Mouse (Mus musculus): Measurements from ENCODE around the gene Gtf2h3. TPM values are rescaled to one million over a fixed set of nuclear protein-coding genes. Genes with fewer than 3 reads are reported as not detected.
"Not testable (repeated sequence)": the region's sequence is repeated elsewhere in the genome, so short reads cannot be mapped to it uniquely, and the experiment has no call there.

Gtf2h3 gene
- total and polyA plus RNA-seq, 3 experiments = 26.6 to 41.3 (median 32.9) TPM

- DNase-seq = no peak
These were observed 7.9 kb upstream of the Gtf2h3 start for GRCm38 (mm10) chr5:124571068-124571467.

GRCm38 (mm10) chr5:124575467-124575866 lies 3.5 kb upstream of the Gtf2h3 start:
- no peak for DNase-seq

- peak; percentile 44 for DNase-seq
These were observed 3.6 kb downstream of the Gtf2h3 start for GRCm38 (mm10) chr5:124582515-124582914.

GRCm38 (mm10) chr5:124592768-124593167 lies 13.8 kb downstream of the Gtf2h3 start:
- no peak for DNase-seq

- peak; percentile 95 for DNase-seq
These were observed 19.6 kb downstream of the Gtf2h3 start for GRCm38 (mm10) chr5:124598224-124599174.

- DNase-seq = not testable (repeated sequence)
These were observed 20.8 kb downstream of the Gtf2h3 start for GRCm38 (mm10) chr5:124599726-124600125.

- peak; percentile 68 for DNase-seq
These were observed 23.4 kb downstream of the Gtf2h3 start for GRCm38 (mm10) chr5:124602349-124602748.

GRCm38 (mm10) chr5:124604296-124604695 lies 25.4 kb downstream of the Gtf2h3 start:
- no peak for DNase-seq

- DNase-seq = no peak
These were observed 26.2 kb downstream of the Gtf2h3 start for GRCm38 (mm10) chr5:124605041-124605622.

GRCm38 (mm10) chr5:124610965-124611364 lies 32.0 kb downstream of the Gtf2h3 start:
- no peak for DNase-seq

GRCm38 (mm10) chr5:124614709-124615108 lies 35.8 kb downstream of the Gtf2h3 start:
- no peak for DNase-seq

GRCm38 (mm10) chr5:124618711-124619110 lies 39.8 kb downstream of the Gtf2h3 start:
- DNase-seq = no peak

- peak; percentile 13 for DNase-seq
These were observed 42.4 kb downstream of the Gtf2h3 start for GRCm38 (mm10) chr5:124621362-124621761.

- peak; percentile 91 for DNase-seq
These were observed 44.0 kb downstream of the Gtf2h3 start for GRCm38 (mm10) chr5:124622890-124623289.

- DNase-seq = no peak
These were observed 45.4 kb downstream of the Gtf2h3 start for GRCm38 (mm10) chr5:124624291-124624690.

GRCm38 (mm10) chr5:124628448-124629363 lies 49.8 kb downstream of the Gtf2h3 start, which contains the start of gene Atp6v0a2:
Gene Atp6v0a2, plus strand, starts transcription at chr5:124628576.
- DNase-seq = peak; percentile 98

- no peak for DNase-seq
These were observed 50.7 kb downstream of the Gtf2h3 start for GRCm38 (mm10) chr5:124629641-124630040.

- no peak for DNase-seq
These were observed 52.7 kb downstream of the Gtf2h3 start for GRCm38 (mm10) chr5:124631685-124632084.

- DNase-seq = no peak
These were observed 53.5 kb downstream of the Gtf2h3 start for GRCm38 (mm10) chr5:124632461-124632860.

GRCm38 (mm10) chr5:124633425-124633824 lies 54.5 kb downstream of the Gtf2h3 start:
- DNase-seq = no peak

- DNase-seq = not testable (repeated sequence)
These were observed 56.1 kb downstream of the Gtf2h3 start for GRCm38 (mm10) chr5:124635068-124635467.

GRCm38 (mm10) chr5:124636139-124636538 lies 57.2 kb downstream of the Gtf2h3 start:
- DNase-seq = no peak

Measured in adrenal gland, adult 2 months (tissue).